Mouse (Mus musculus) forebrain, embryonic 12.5 days (tissue): ENCODE measurements around the gene H2-Ab1. TPM values are rescaled to one million over a fixed set of nuclear protein-coding genes. Genes with fewer than 3 reads are reported as not detected.
"Not testable (repeated sequence)": the region's sequence is repeated elsewhere in the genome, so short reads cannot be mapped to it uniquely, and the experiment has no call there.

ENCODE experiments used
- ATAC-seq: fragments of 200-750 bp; cut with Nextera tagmentation; 2 replicates; pipeline ENCODE4 v1.8.0; 2017; ENCODE audit warnings: moderate TSS enrichment; ENCODE audit not compliant: low FRiP score
- H3K27ac ChIP-seq: fragments of 300-500 bp; sonication (generic); 2 replicates; pipeline ENCODE4 v1.5.1; 2016; ENCODE audit warnings: mild to moderate bottlenecking
- H3K27me3 ChIP-seq: fragments of 300-500 bp; sonication (generic); 2 replicates; pipeline ENCODE4 v1.6.1; 2016; ENCODE audit warnings: mild to moderate bottlenecking
- H3K36me3 ChIP-seq: fragments of 300-500 bp; sonication (generic); replicated peaks from 2 replicates; pipeline ENCODE4 v1.6.1; 2016; ENCODE audit warnings: mild to moderate bottlenecking
- H3K4me1 ChIP-seq: fragments of 300-500 bp; sonication (generic); 2 replicates; pipeline ENCODE4 v1.6.1; 2016
- H3K4me2 ChIP-seq: fragments of 300-500 bp; sonication (generic); 2 replicates; pipeline ENCODE4 v1.6.1; 2016; ENCODE audit warnings: mild to moderate bottlenecking, moderate library complexity
- H3K4me3 ChIP-seq: fragments of 300-500 bp; sonication (generic); replicated peaks from 2 replicates; pipeline ENCODE4 v1.5.1; 2016; ENCODE audit warnings: mild to moderate bottlenecking
- H3K9ac ChIP-seq: fragments of 300-500 bp; sonication (generic); 2 replicates; pipeline ENCODE4 v1.6.1; 2016; ENCODE audit warnings: mild to moderate bottlenecking
- H3K9me3 ChIP-seq: fragments of 300-500 bp; sonication (generic); 2 replicates; pipeline ENCODE4 v1.6.1; 2016
- WGBS: fragments of 180-500 bp; shearing (Covaris S2); methylation state at CpG from one replicate; pipeline ENCODE4 v1.1.7; 2016; 5-methylcytosine and 5-hydroxymethylcytosine counted together
- polyA plus RNA-seq: library from polyadenylated mRNA; unstranded; fragments of >200 nt; fragmentation: Nextera tagmentation; extraction: Ambion mirVana; gene quantifications from 2 replicates; pipeline ENCODE4 v1.2.1, GENCODE M21; 2016

The H2-Ab1 gene
- polyA plus RNA-seq, 1 experiment from 2014 or later = 1.9 TPM

DNA sequence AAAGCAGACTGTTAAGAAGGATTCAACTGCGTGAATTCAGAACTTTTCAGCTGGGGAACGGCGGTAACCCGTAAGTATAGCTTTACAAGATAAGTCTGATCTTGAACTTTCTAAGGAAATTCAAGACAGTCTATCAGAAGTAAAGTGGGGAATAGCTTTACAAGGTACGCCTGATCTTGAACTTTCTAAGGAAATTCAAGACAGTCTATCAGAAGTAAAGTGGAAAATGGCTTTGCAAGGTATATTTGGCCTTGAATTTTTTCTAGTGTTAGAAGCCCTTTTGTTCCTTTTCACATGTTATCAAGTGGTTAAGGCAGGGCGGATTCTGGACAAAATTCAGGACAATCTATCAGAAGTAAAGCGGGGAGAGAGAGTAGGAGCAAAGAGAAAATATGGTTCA lies 37.7 kb upstream of the H2-Ab1 start:
- not testable (repeated sequence) for H3K9me3 ChIP-seq, H3K4me2 ChIP-seq, H3K4me3 ChIP-seq, H3K9ac ChIP-seq, H3K36me3 ChIP-seq, ATAC-seq, H3K27ac ChIP-seq, H3K4me1 ChIP-seq
- peaks cover 11% of the 10 kb centered on the region for H3K27me3 ChIP-seq
- 95% methylated on average over 4 of the region's 7 CpGs for WGBS

DNA sequence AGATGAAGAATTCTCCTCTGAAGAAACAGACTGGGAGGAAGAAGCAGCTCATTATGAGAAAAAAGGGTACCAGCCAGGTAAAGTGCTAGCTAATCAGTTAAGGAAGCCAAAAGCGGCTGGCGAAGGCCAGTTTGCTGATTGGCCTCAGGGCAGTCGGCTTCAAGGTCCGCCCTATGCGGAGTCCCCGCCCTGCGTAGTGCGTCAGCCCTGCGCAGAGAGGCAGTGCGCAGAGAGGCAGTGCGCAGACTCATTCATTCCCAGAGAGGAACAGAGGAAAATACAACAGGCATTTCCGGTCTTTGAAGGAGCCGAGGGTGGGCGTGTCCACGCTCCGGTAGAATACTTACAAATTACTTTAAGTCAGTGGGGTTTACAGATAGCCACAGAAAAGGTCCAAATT lies 37.1 kb upstream of the H2-Ab1 start:
- 95% methylated on average over 7 of the region's 16 CpGs for WGBS

GRCm38 (mm10) chr17:34224816-34225215 lies 32.7 kb upstream of the H2-Ab1 start:
- no peak overlapping the region for H3K4me3 ChIP-seq
- ATAC-seq = no peak
- no peaks in the 10 kb centered on the region for H3K4me1 ChIP-seq
- WGBS = 91% methylated on average over 3 of the region's 3 CpGs
- H3K27me3 ChIP-seq = no peaks in the 10 kb centered on the region
- no peak overlapping the region for H3K9ac ChIP-seq
- H3K9me3 ChIP-seq = peaks cover 5% of the 10 kb centered on the region; the same call in 1 of the 2 replicates
- H3K36me3 ChIP-seq = no peaks in the 10 kb centered on the region
- no peak overlapping the region for H3K4me2 ChIP-seq
- no peak overlapping the region for H3K27ac ChIP-seq

More for the DNA sequence above, 37.1 kb upstream of the H2-Ab1 start:
- not testable (repeated sequence) for H3K27me3 ChIP-seq, H3K9ac ChIP-seq, H3K4me2 ChIP-seq, H3K4me3 ChIP-seq, H3K36me3 ChIP-seq, H3K4me1 ChIP-seq, ATAC-seq, H3K9me3 ChIP-seq, H3K27ac ChIP-seq

DNA sequence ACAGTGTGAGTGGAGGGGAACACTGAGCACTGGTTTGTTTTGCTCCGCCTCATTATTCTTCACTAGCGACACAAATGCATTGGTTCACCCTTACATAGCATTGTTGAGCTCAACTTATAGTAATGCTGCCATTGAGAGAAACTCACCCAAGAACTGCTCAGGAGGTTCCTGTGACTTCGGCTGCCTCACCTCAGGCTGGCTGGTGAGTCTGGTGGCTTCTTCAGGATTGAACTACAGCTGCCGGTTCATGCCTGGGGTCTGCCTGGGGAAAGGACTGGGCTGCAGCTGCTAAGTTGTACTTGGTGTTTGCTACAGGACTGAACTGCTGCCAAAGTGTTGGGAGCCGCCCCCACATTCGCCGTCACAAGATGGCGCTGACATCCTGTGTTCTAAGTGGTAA lies 32.1 kb upstream of the H2-Ab1 start:
- ATAC-seq = no peak
- 97% methylated on average over 8 of the region's 8 CpGs for WGBS
- Histone ChIP-seq H3K9me3 (peaks cover 5% of the 10 kb centered on the region; the same call in 1 of the 2 replicates), H3K9ac (no peak overlapping the region), H3K4me1 (no peaks in the 10 kb centered on the region), H3K27ac (no peak overlapping the region), H3K4me3 (no peak overlapping the region), H3K4me2 (no peak overlapping the region), H3K27me3 (no peaks in the 10 kb centered on the region), H3K36me3 (no peaks in the 10 kb centered on the region)

- not testable (repeated sequence) for H3K4me2 ChIP-seq, H3K27me3 ChIP-seq, H3K4me3 ChIP-seq, H3K4me1 ChIP-seq, H3K9ac ChIP-seq, H3K27ac ChIP-seq, H3K36me3 ChIP-seq, H3K9me3 ChIP-seq, ATAC-seq
- WGBS = 97% methylated on average over 16 of the region's 23 CpGs
Measured at GRCm38 (mm10) chr17:34225911-34226310, 31.6 kb upstream of the H2-Ab1 start.

GRCm38 (mm10) chr17:34230971-34231370 lies 26.5 kb upstream of the H2-Ab1 start:
- not testable (repeated sequence) for H3K9ac ChIP-seq, H3K4me2 ChIP-seq, H3K4me3 ChIP-seq, H3K36me3 ChIP-seq, H3K27ac ChIP-seq, H3K4me1 ChIP-seq, H3K27me3 ChIP-seq, ATAC-seq, H3K9me3 ChIP-seq
- WGBS = 94% methylated on average over 9 of the region's 9 CpGs

DNA sequence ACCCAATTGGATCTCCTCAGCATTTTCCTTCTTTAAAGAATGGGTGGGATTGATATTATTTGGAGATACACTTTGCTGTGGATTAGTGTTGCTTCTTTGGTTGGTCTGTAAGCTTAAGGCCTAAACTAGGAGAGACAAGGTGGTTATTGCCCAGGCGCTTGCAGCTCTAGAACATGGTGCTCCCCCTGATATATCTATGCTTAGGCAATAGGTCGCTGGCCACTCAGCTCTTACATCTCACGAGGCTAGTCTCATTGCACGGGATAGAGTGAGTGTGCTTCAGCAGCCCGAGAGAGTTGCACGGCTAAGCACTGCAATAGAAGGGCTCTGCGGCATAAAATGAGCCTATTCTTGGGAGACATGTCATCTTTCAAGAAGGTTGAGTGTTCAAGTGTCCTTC lies 25.5 kb upstream of the H2-Ab1 start:
- ATAC-seq, H3K27ac ChIP-seq, H3K4me3 ChIP-seq, H3K27me3 ChIP-seq, H3K4me2 ChIP-seq, H3K9ac ChIP-seq, H3K9me3 ChIP-seq, H3K4me1 ChIP-seq, H3K36me3 ChIP-seq: not testable (repeated sequence)
- 84% methylated on average over 5 of the region's 7 CpGs for WGBS

DNA sequence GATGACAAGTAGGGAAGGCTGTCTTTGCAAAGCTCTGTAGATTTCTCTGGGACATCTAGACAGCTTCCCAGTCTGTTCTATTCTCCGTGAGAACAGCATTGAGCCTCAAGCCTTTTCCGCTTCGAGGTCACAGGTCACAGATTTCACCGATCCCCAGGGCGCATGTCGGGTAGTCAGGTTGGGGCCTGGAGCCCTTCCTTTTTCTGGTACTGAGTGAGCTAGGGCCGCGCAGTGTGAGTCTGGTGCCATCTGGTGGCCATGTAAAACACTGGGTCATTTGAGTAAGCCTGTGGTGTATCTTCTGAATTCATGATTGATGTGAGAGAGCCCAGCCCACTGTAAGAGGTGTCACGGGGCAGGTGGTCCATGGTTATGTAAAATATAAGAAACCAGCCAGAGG lies 22.6 kb upstream of the H2-Ab1 start:
- WGBS = 53% methylated on average over 9 of the region's 9 CpGs
- no peak overlapping the region for H3K9ac ChIP-seq
- H3K27me3 ChIP-seq = no peaks in the 10 kb centered on the region
- H3K4me1 ChIP-seq = no peaks in the 10 kb centered on the region
- no peaks in the 10 kb centered on the region for H3K36me3 ChIP-seq
- ATAC-seq = no peak
- H3K27ac ChIP-seq = no peak overlapping the region
- H3K4me3 ChIP-seq = no peak overlapping the region
- H3K9me3 ChIP-seq = no peaks in the 10 kb centered on the region
- no peak overlapping the region for H3K4me2 ChIP-seq

GRCm38 (mm10) chr17:34236691-34237090 lies 20.8 kb upstream of the H2-Ab1 start:
- 77% methylated on average over 5 of the region's 5 CpGs for WGBS
- Histone ChIP-seq H3K9me3 (no peaks in the 10 kb centered on the region), H3K4me2 (no peak overlapping the region), H3K9ac (no peak overlapping the region), H3K27me3 (no peaks in the 10 kb centered on the region), H3K36me3 (no peaks in the 10 kb centered on the region), H3K4me1 (no peaks in the 10 kb centered on the region), H3K27ac (no peak overlapping the region), H3K4me3 (no peak overlapping the region)
- ATAC-seq = no peak

DNA sequence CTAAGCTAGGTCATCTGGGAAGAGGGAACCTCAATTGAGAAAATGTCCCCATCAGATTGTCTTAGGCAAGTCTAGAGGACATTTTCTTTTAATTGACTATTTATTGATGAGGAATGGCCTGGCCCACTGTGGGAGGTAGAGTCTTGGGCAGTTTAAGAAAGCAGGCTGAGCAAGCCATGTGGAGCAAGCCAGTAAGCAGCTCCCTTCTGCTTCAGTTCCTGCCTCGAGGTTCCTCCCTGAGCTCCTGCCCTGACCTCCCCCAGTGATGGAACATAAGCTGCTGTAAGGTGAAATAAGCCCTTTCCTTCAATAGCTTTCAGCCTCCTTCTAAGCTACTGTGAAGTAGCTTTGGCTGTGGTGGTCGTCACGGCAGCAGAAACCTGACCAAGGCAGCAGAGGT lies 19.7 kb upstream of the H2-Ab1 start:
- ATAC-seq = no peak
- 82% methylated on average over 3 of the region's 3 CpGs for WGBS
- no peaks in the 10 kb centered on the region for H3K9me3 ChIP-seq

DNA sequence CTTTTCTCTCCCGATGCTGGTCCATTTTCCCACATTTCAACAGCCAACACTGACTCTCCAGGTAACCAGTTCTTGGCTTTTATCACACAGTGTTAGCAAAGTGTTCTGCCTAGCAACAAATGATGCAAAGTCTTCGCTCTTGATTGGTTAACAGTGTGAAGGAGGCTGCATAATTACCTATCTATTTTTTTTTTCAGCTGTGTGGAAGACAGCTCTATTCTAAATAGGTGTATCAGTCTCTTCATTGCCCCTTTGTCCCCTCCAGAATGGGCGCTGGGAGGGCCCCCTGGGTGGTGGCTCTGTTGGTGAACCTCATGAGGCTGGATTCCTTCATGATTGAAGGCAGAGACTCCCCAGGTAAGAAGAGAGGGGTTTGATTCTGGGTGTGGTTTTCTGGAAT lies 18.8 kb upstream of the H2-Ab1 start, which contains the start of gene H2-Ob:
Gene H2-Ob, plus strand, starts transcription at position 198 of the 400 bp plus-strand sequence.
- H3K27me3 ChIP-seq = 0 out of 2 replicates have a peak, but pooled peaks cover under 1% of the 10 kb centered on the region
- H3K9ac ChIP-seq = no peak within 1 kb of the TSS
- ATAC-seq = no peak
- no peaks in the 10 kb centered on the region for H3K4me1 ChIP-seq
- WGBS = 62% methylated on average over 3 of the region's 3 CpGs
- no peak within 1 kb of the TSS for H3K4me2 ChIP-seq
- no peaks in the 10 kb centered on the region for H3K36me3 ChIP-seq
- H3K4me3 ChIP-seq = no peak within 1 kb of the TSS
- H3K9me3 ChIP-seq = no peaks in the 10 kb centered on the region
- no peak within 1 kb of the TSS for H3K27ac ChIP-seq

More for the DNA sequence above, 19.7 kb upstream of the H2-Ab1 start:
- Histone ChIP-seq H3K27me3 (no peaks in the 10 kb centered on the region), H3K4me1 (no peaks in the 10 kb centered on the region), H3K27ac (no peak overlapping the region), H3K4me3 (no peak overlapping the region), H3K9ac (no peak overlapping the region), H3K4me2 (no peak overlapping the region), H3K36me3 (no peaks in the 10 kb centered on the region)

DNA sequence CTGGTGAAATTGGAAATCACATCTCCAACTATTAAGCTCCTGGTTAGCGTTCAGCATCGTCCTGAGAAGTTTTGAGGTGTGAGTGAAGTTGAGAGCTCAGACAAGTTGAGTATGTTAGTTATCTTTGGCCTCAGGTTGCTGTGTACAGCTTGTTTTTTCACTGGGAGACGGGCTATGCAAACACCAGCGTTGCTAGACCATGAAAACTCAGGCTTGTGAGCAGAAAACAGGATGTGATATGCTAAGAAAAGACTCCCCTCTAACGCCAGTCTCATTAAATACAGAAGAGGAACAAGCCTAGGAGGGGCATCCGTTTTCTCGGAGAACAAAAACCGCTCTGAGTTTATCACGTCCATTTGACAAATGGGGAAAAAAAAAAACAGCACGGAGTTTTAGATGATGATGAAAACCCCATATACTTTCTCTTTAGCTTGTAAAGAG lies 17.9 kb upstream of the H2-Ab1 start:
- Histone ChIP-seq H3K27ac (no peak overlapping the region), H3K36me3 (no peaks in the 10 kb centered on the region), H3K4me1 (no peaks in the 10 kb centered on the region), H3K4me2 (no peak overlapping the region), H3K9ac (no peak overlapping the region), H3K27me3 (0 out of 2 replicates have a peak, but pooled peaks cover 6% of the 10 kb centered on the region), H3K9me3 (no peaks in the 10 kb centered on the region), H3K4me3 (no peak overlapping the region)
- ATAC-seq = no peak
- WGBS = 79% methylated on average over 10 of the region's 10 CpGs

DNA sequence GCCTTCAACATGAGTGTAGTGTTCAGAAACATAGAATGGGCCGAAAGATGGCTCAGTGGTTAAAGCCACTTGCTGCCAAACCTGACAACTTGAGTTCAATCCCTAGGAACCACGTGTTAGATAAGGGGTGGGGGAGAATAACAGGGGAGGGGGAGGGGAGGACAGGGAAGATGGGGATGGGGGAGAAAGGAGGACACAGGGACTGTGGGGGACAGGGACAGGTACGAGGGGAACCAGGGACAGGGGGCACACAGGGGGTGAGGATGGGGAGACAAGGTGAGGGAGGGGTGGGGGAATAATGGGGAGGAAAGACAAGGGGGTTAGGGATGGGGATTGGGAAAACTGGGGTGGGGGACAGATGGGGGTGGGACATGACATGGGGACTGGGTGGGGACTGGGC lies 17.1 kb upstream of the H2-Ab1 start:
- WGBS = 72% methylated on average over 3 of the region's 3 CpGs

More for the DNA sequence above, 17.1 kb upstream of the H2-Ab1 start:
- Histone ChIP-seq H3K9me3 (no peaks in the 10 kb centered on the region), H3K4me2 (no peak overlapping the region), H3K4me3 (no peak overlapping the region), H3K4me1 (no peaks in the 10 kb centered on the region), H3K9ac (no peak overlapping the region), H3K27ac (no peak overlapping the region), H3K36me3 (no peaks in the 10 kb centered on the region), H3K27me3 (0 out of 2 replicates have a peak, but pooled peaks cover 6% of the 10 kb centered on the region)
- ATAC-seq = no peak
